In genomic region chr7:102698461-102698860, GRCm38 (mm10) we compare ENCODE assay signal across 28 mouse cellular contexts. TPM values are rescaled to one million over a fixed set of nuclear protein-coding genes. Genes with fewer than 3 reads are reported as not detected.
DNase-seq lines count a peak whose midpoint lies in the region; ATAC-seq and TF ChIP-seq lines count a peak whose summit lies in the region.
"Had no signal": no experiment of that assay in that cellular context is flagged by ENCODE, and none has a peak within 500 bp of the region (broad histone marks: within the 10 kb centered on the region; RNA-seq: fewer than 3 reads in every experiment).

No protein-coding gene starts in this region.

- H3K9ac ChIP-seq in intestine, embryonic 15.5 days: no peak overlapping the region
- H3K9ac ChIP-seq: embryonic facial prominence, embryonic 12.5 days; heart, embryonic 12.5 days; hindbrain, embryonic 14.5 days had no signal

- no peak overlapping the region for H3K27ac ChIP-seq in cerebellum, adult 2 months (ENCODE audit: insufficient read depth, low read length)
- no peak overlapping the region for H3K27ac ChIP-seq in intestine, embryonic 15.5 days
- H3K27ac ChIP-seq: embryonic facial prominence, embryonic 12.5 days; hindbrain, embryonic 10.5 days; hindbrain, embryonic 14.5 days had no signal

- TF ChIP-seq POLR2A in cerebellum, adult 2 months (IDR thresholded peaks at IDR 0.05; ENCODE audit: borderline replicate concordance, insufficient read depth, low read length): no peak

- H3K9me3 ChIP-seq in intestine, embryonic 15.5 days: no peaks in the 10 kb centered on the region
- H3K9me3 ChIP-seq: embryonic facial prominence, embryonic 12.5 days; G1E; heart, embryonic 12.5 days; hindbrain, embryonic 10.5 days had no signal

- TF ChIP-seq CTCF in cerebellum, adult 2 months (IDR thresholded peaks at IDR 0.05; ENCODE audit: borderline replicate concordance, insufficient read depth, low read depth, low read length): no peak

- no peaks in the 10 kb centered on the region for H3K27me3 ChIP-seq in cerebellum, adult 2 months (ENCODE audit: control insufficient read depth, insufficient read depth, low read length)
- H3K27me3 ChIP-seq in intestine, embryonic 15.5 days (replicated peaks): no peaks in the 10 kb centered on the region
- H3K27me3 ChIP-seq: embryonic facial prominence, embryonic 12.5 days; heart, embryonic 12.5 days had no signal

- H3K4me3 ChIP-seq in cerebellum, adult 2 months (replicated peaks; ENCODE audit: insufficient read depth, low read depth, low read length): no peak overlapping the region
- H3K4me3 ChIP-seq in intestine, embryonic 15.5 days (replicated peaks): no peak overlapping the region
- H3K4me3 ChIP-seq: embryonic facial prominence, embryonic 12.5 days; heart, embryonic 12.5 days; hindbrain, embryonic 10.5 days had no signal

- 25% methylated on average over 7 of the region's 7 CpGs for WGBS in cerebellum, adult 2 months
- 86% methylated on average over 7 of the region's 7 CpGs for WGBS in intestine, embryonic 15.5 days

- ATAC-seq in intestine, embryonic 15.5 days: no peak
- ATAC-seq: CD4-positive, CD25-positive, alpha-beta regulatory T cell, adult 4 months; forebrain, embryonic 16.5 days; intestine, postnatal 0 days had no signal

- 0 out of 2 replicates have a peak, but pooled peaks cover 6% of the 10 kb centered on the region for H3K4me1 ChIP-seq in cerebellum, adult 2 months (ENCODE audit: control insufficient read depth, insufficient read depth, low read length)
- no peaks in the 10 kb centered on the region for H3K4me1 ChIP-seq in intestine, embryonic 15.5 days (replicated peaks)
- H3K4me1 ChIP-seq: embryonic facial prominence, embryonic 12.5 days; heart, embryonic 12.5 days; hindbrain, embryonic 10.5 days had no signal

- no peaks in the 10 kb centered on the region for H3K36me3 ChIP-seq in intestine, embryonic 15.5 days
- H3K36me3 ChIP-seq: embryonic facial prominence, embryonic 12.5 days; G1E; heart, embryonic 12.5 days; hindbrain, embryonic 10.5 days had no signal

- H3K4me2 ChIP-seq in intestine, embryonic 15.5 days (replicated peaks): no peak overlapping the region
- H3K4me2 ChIP-seq: embryonic facial prominence, embryonic 12.5 days; heart, embryonic 12.5 days; hindbrain, embryonic 14.5 days had no signal

- DNase-seq in cerebellum, adult 11 months: peak; percentile 22
- no peak for DNase-seq in cerebellum, postnatal 4 days (ENCODE audit: low spot score in 2 of 2)
- DNase-seq in cerebellum, adult 2 months: peak; percentile 19 to 54
- DNase-seq in cerebellum, postnatal 10 days: peak; percentile 58 to 69
- DNase-seq in layer of hippocampus, adult 18-20 months (ENCODE audit: low spot score in 2 of 2): no peak
- DNase-seq in layer of hippocampus, postnatal 36 days: no peak
- DNase-seq: adrenal gland, adult 8-10 months; adrenal gland, postnatal 36 days; B cell, adult 2 months; gastrocnemius, postnatal 14 days; kidney, adult 9 months had no signal

RNA-seq across cellular contexts. Expression of gene Olfr557, which starts 2.8 kb away (rescaled TPM):
- polyA plus RNA-seq in cerebellum, adult 2 months (2012; rRNA removed): not detected in 2 replicates
- under 1 TPM in 1 of 2 experiments, not detected in 1; 0.20 TPM for total RNA-seq in layer of hippocampus, adult 18-20 months (2021)
- total RNA-seq in layer of hippocampus, postnatal 36 days (2021): under 1 TPM in 1 of 2 experiments, not detected in 1; 0.56 TPM
- not detected in 2 replicates for polyA plus RNA-seq in intestine, embryonic 15.5 days (2015; fragmentation: Nextera tagmentation; extraction: Ambion mirVana)
- total RNA-seq: adrenal gland, postnatal 36 days; G1E; gastrocnemius, adult 18-20 months; gastrocnemius, postnatal 14 days; heart, adult 8-10 months; heart, postnatal 25 days had no signal
- polyA plus RNA-seq: brain, embryonic 14.5 days; CD4-positive, CD25-positive, alpha-beta regulatory T cell, adult 4 months; embryonic facial prominence, embryonic 12.5 days; forebrain, embryonic 11.5 days; forebrain, embryonic 16.5 days; G1E; gonadal fat pad, adult 2 months; heart, embryonic 12.5 days; heart, embryonic 16.5 days; hindbrain, embryonic 10.5 days; hindbrain, embryonic 14.5 days; intestine, postnatal 0 days had no signal

RNA-seq across cellular contexts. Expression of gene Olfr558, which starts 3.6 kb away (rescaled TPM):
- 0.49 and 0.52 TPM in 2 replicates for polyA plus RNA-seq in cerebellum, adult 2 months (2012; rRNA removed)
- under 1 TPM; 0.30 to 0.32 TPM for total RNA-seq in layer of hippocampus, adult 18-20 months (2021)
- total RNA-seq in layer of hippocampus, postnatal 36 days (2021): under 1 TPM; 0.47 to 0.51 TPM
- polyA plus RNA-seq in intestine, embryonic 15.5 days (2015; fragmentation: Nextera tagmentation; extraction: Ambion mirVana): 0.20 and 0.28 TPM in 2 replicates
- polyA plus RNA-seq: CD4-positive, CD25-positive, alpha-beta regulatory T cell, adult 4 months; forebrain, embryonic 11.5 days; forebrain, embryonic 16.5 days; G1E; heart, embryonic 12.5 days had no signal

RNA-seq across cellular contexts. Expression of gene Trim68, which starts 11.3 kb away (rescaled TPM):
- polyA plus RNA-seq in cerebellum, adult 2 months (2012; rRNA removed): 7.2 and 7.8 TPM in 2 replicates
- total RNA-seq in layer of hippocampus, adult 18-20 months (2021): 1 to 10 TPM; 5.2 to 6.4 TPM
- total RNA-seq in layer of hippocampus, postnatal 36 days (2021): 1 to 10 TPM; 7.1 to 8.4 TPM
- 11.0 and 11.6 TPM in 2 replicates for polyA plus RNA-seq in intestine, embryonic 15.5 days (2015; fragmentation: Nextera tagmentation; extraction: Ambion mirVana)

RNA-seq across cellular contexts. Expression of gene Olfr33, which starts 20.4 kb away (rescaled TPM):
- not detected in 2 replicates for polyA plus RNA-seq in cerebellum, adult 2 months (2012; rRNA removed)
- not detected for total RNA-seq in layer of hippocampus, adult 18-20 months (2021)
- not detected for total RNA-seq in layer of hippocampus, postnatal 36 days (2021)
- not detected in 2 replicates for polyA plus RNA-seq in intestine, embryonic 15.5 days (2015; fragmentation: Nextera tagmentation; extraction: Ambion mirVana)
- total RNA-seq: adrenal gland, adult 8-10 months; adrenal gland, postnatal 36 days; G1E; gastrocnemius, adult 18-20 months; gastrocnemius, postnatal 14 days; heart, adult 8-10 months; heart, postnatal 25 days had no signal
- polyA plus RNA-seq: brain, embryonic 14.5 days; CD4-positive, CD25-positive, alpha-beta regulatory T cell, adult 4 months; cortical plate, adult 2 months; embryonic facial prominence, embryonic 12.5 days; forebrain, embryonic 11.5 days; forebrain, embryonic 16.5 days; G1E; gonadal fat pad, adult 2 months; heart, embryonic 12.5 days; heart, embryonic 16.5 days; hindbrain, embryonic 10.5 days; hindbrain, embryonic 14.5 days; intestine, postnatal 0 days had no signal

RNA-seq across cellular contexts. Expression of gene Olfr559, which starts 28.8 kb away (rescaled TPM):
- polyA plus RNA-seq in cerebellum, adult 2 months (2012; rRNA removed): not detected in 2 replicates
- total RNA-seq in layer of hippocampus, adult 18-20 months (2021): not detected
- not detected for total RNA-seq in layer of hippocampus, postnatal 36 days (2021)
- not detected in 2 replicates for polyA plus RNA-seq in intestine, embryonic 15.5 days (2015; fragmentation: Nextera tagmentation; extraction: Ambion mirVana)
- total RNA-seq: adrenal gland, adult 8-10 months; adrenal gland, postnatal 36 days; G1E; gastrocnemius, adult 18-20 months; gastrocnemius, postnatal 14 days; heart, adult 8-10 months; heart, postnatal 25 days had no signal
- polyA plus RNA-seq: brain, embryonic 14.5 days; CD4-positive, CD25-positive, alpha-beta regulatory T cell, adult 4 months; cortical plate, adult 2 months; embryonic facial prominence, embryonic 12.5 days; forebrain, embryonic 11.5 days; forebrain, embryonic 16.5 days; G1E; gonadal fat pad, adult 2 months; heart, embryonic 12.5 days; heart, embryonic 16.5 days; hindbrain, embryonic 10.5 days; hindbrain, embryonic 14.5 days; intestine, postnatal 0 days had no signal

Comparison
In these comparisons a context has a peak if more than half of its experiments do, and no peak if none do; other contexts are left out.
1. DNase-seq: peak in cerebellum, adult 11 months (single experiment), cerebellum, adult 2 months (2 of 2) and cerebellum, postnatal 10 days (2 of 2); none in cerebellum, postnatal 4 days (0 of 2), layer of hippocampus, adult 18-20 months (0 of 2) and layer of hippocampus, postnatal 36 days (0 of 2).